Mouse (Mus musculus) liver, embryonic 13.5 days (tissue): ENCODE measurements around the gene Slc8a1. TPM values are rescaled to one million over a fixed set of nuclear protein-coding genes. Genes with fewer than 3 reads are reported as not detected.

Experiments used
- ATAC-seq: fragments of 200-750 bp; cut with Nextera tagmentation; 2 replicates; pipeline ENCODE4 v1.8.0; 2017; ENCODE audit warnings: low read depth, mild to moderate bottlenecking, moderate number of reproducible peaks, moderate library complexity
- DNase-seq: peaks from one replicate; pipeline ENCODE4 v3.0.0; 2022
- H3K27ac ChIP-seq: fragments of 300-500 bp; sonication (generic); 2 replicates; pipeline ENCODE4 v1.5.1; 2015; ENCODE audit warnings: moderate library complexity, mild to moderate bottlenecking, inconsistent platforms
- H3K27me3 ChIP-seq: fragments of 300-500 bp; sonication (generic); 2 replicates; pipeline ENCODE4 v1.6.1; 2015; ENCODE audit warnings: mild to moderate bottlenecking, inconsistent platforms
- H3K36me3 ChIP-seq: fragments of 300-500 bp; sonication (generic); 2 replicates; pipeline ENCODE4 v1.6.1; 2015; ENCODE audit warnings: mild to moderate bottlenecking, inconsistent platforms
- H3K4me1 ChIP-seq: fragments of 300-500 bp; sonication (generic); replicated peaks from 2 replicates; pipeline ENCODE4 v1.6.1; 2015; ENCODE audit warnings: inconsistent platforms
- H3K4me2 ChIP-seq: fragments of 300-500 bp; sonication (generic); 2 replicates; pipeline ENCODE4 v1.6.1; 2015; ENCODE audit warnings: inconsistent platforms, mild to moderate bottlenecking, moderate library complexity
- H3K4me3 ChIP-seq: fragments of 300-500 bp; sonication (generic); replicated peaks from 2 replicates; pipeline ENCODE4 v1.5.1; 2015; ENCODE audit warnings: mild to moderate bottlenecking, inconsistent platforms
- H3K9ac ChIP-seq: fragments of 300-500 bp; sonication (generic); 2 replicates; pipeline ENCODE4 v1.6.1; 2015; ENCODE audit warnings: mild to moderate bottlenecking, inconsistent platforms
- H3K9me3 ChIP-seq: fragments of 300-500 bp; sonication (generic); replicated peaks from 2 replicates; pipeline ENCODE4 v1.6.1; 2016; ENCODE audit warnings: inconsistent platforms
- WGBS: fragments of 180-500 bp; shearing (Covaris S2); methylation state at CpG from one replicate; pipeline ENCODE4 v1.1.7; 2015; ENCODE audit not compliant: insufficient replicate concordance; 5-methylcytosine and 5-hydroxymethylcytosine counted together
- polyA plus RNA-seq: library from polyadenylated mRNA; unstranded; fragments of >200 nt; fragmentation: Nextera tagmentation; extraction: Ambion mirVana; gene quantifications from 2 replicates; pipeline ENCODE4 v1.2.1, GENCODE M21; 2015

Gene Slc8a1
- polyA plus RNA-seq, 1 experiment from 2014 or later, result 0.47 TPM

- H3K4me3 ChIP-seq, result peak overlapping the region; percentile 59
- peaks cover 55% of the 10 kb centered on the region for H3K27me3 ChIP-seq
- H3K9ac ChIP-seq, result peak overlapping the region; percentile 47; the same call in 1 of the 2 replicates
- DNase-seq (no peak), ATAC-seq (peak; percentile 43)
- peak overlapping the region; percentile 73 for H3K4me2 ChIP-seq
- H3K36me3 ChIP-seq, result no peaks in the 10 kb centered on the region
- WGBS, result 3% methylated on average over 22 of the region's 22 CpGs
- no peak overlapping the region for H3K27ac ChIP-seq
- H3K9me3 ChIP-seq, result no peaks in the 10 kb centered on the region
- peaks cover 6% of the 10 kb centered on the region; the same call in 1 of the 2 replicates for H3K4me1 ChIP-seq
These were observed 68.9 kb downstream of the Slc8a1 start for GRCm38 (mm10) chr17:81669062-81669815.

- no peak overlapping the region for H3K27ac ChIP-seq
- peak overlapping the region; percentile 73 for H3K4me2 ChIP-seq
- no peak overlapping the region for H3K4me3 ChIP-seq
- ATAC-seq (no peak), DNase-seq (no peak)
- H3K9ac ChIP-seq, result no peak overlapping the region
- no peaks in the 10 kb centered on the region for H3K9me3 ChIP-seq
- 5% methylated on average over 2 of the region's 2 CpGs for whole genome bisulfite sequencing
- H3K36me3 ChIP-seq, result no peaks in the 10 kb centered on the region
- peaks cover 6% of the 10 kb centered on the region; the same call in 1 of the 2 replicates for H3K4me1 ChIP-seq
- H3K27me3 ChIP-seq, result peaks cover 51% of the 10 kb centered on the region
These were observed 69.7 kb downstream of the Slc8a1 start for GRCm38 (mm10) chr17:81668466-81668865.

- Histone ChIP-seq H3K27me3 (peaks cover 51% of the 10 kb centered on the region), H3K36me3 (no peaks in the 10 kb centered on the region), H3K4me1 (peaks cover 6% of the 10 kb centered on the region; the same call in 1 of the 2 replicates), H3K9me3 (no peaks in the 10 kb centered on the region), H3K9ac (no peak overlapping the region), H3K27ac (no peak overlapping the region), H3K4me2 (no peak overlapping the region), H3K4me3 (no peak overlapping the region)
- 23% methylated on average over 2 of the region's 2 CpGs for WGBS
- DNase-seq, result no peak
- no peak for ATAC-seq
These were observed 70.2 kb downstream of the Slc8a1 start for GRCm38 (mm10) chr17:81667935-81668334.

- DNase-seq, result no peak
- no peak for ATAC-seq
- H3K4me3 ChIP-seq, result no peak overlapping the region
- no peak overlapping the region for H3K9ac ChIP-seq
- no peak overlapping the region for H3K27ac ChIP-seq
- 19% methylated on average over 2 of the region's 2 CpGs for WGBS
- H3K9me3 ChIP-seq, result no peaks in the 10 kb centered on the region
- H3K4me1 ChIP-seq, result peaks cover 6% of the 10 kb centered on the region; the same call in 1 of the 2 replicates
- H3K27me3 ChIP-seq, result peaks cover 41% of the 10 kb centered on the region
- H3K4me2 ChIP-seq, result no peak overlapping the region
- no peaks in the 10 kb centered on the region for H3K36me3 ChIP-seq
These were observed 71.6 kb downstream of the Slc8a1 start for GRCm38 (mm10) chr17:81666551-81666950.

GRCm38 (mm10) chr17:81664916-81665315 is 73.3 kb downstream of the Slc8a1 start:
- no peak for ATAC-seq
- DNase-seq, result no peak
- Histone ChIP-seq H3K27me3 (peaks cover 24% of the 10 kb centered on the region), H3K4me1 (peaks cover 6% of the 10 kb centered on the region; the same call in 1 of the 2 replicates), H3K9ac (no peak overlapping the region), H3K4me3 (no peak overlapping the region), H3K27ac (no peak overlapping the region), H3K36me3 (no peaks in the 10 kb centered on the region), H3K9me3 (no peaks in the 10 kb centered on the region), H3K4me2 (no peak overlapping the region)
- 57% methylated on average over 4 of the region's 4 CpGs for WGBS

GRCm38 (mm10) chr17:81657828-81658227 is 80.3 kb downstream of the Slc8a1 start:
- H3K27me3 ChIP-seq, result no peaks in the 10 kb centered on the region
- no peaks in the 10 kb centered on the region for H3K36me3 ChIP-seq
- H3K4me2 ChIP-seq, result no peak overlapping the region
- no peaks in the 10 kb centered on the region for H3K9me3 ChIP-seq
- no peak for ATAC-seq
- H3K9ac ChIP-seq, result no peak overlapping the region
- no peaks in the 10 kb centered on the region for H3K4me1 ChIP-seq
- DNase-seq, result no peak
- 61% methylated on average over 1 of the region's 1 CpGs for WGBS
- H3K4me3 ChIP-seq, result no peak overlapping the region
- H3K27ac ChIP-seq, result no peak overlapping the region

GRCm38 (mm10) chr17:81654548-81654947 is 83.6 kb downstream of the Slc8a1 start:
- 74% methylated on average over 2 of the region's 2 CpGs for WGBS
- H3K4me1 ChIP-seq, result no peaks in the 10 kb centered on the region
- no peak overlapping the region for H3K27ac ChIP-seq
- no peak overlapping the region for H3K4me2 ChIP-seq
- H3K27me3 ChIP-seq, result no peaks in the 10 kb centered on the region
- no peak overlapping the region for H3K4me3 ChIP-seq
- ATAC-seq (no peak), DNase-seq (no peak)
- no peaks in the 10 kb centered on the region for H3K9me3 ChIP-seq
- H3K36me3 ChIP-seq, result no peaks in the 10 kb centered on the region
- no peak overlapping the region for H3K9ac ChIP-seq

GRCm38 (mm10) chr17:81652958-81653357 is 85.2 kb downstream of the Slc8a1 start:
- Histone ChIP-seq H3K27ac (no peak overlapping the region), H3K4me2 (no peak overlapping the region), H3K27me3 (no peaks in the 10 kb centered on the region), H3K4me3 (no peak overlapping the region), H3K9ac (no peak overlapping the region), H3K9me3 (no peaks in the 10 kb centered on the region), H3K4me1 (no peaks in the 10 kb centered on the region), H3K36me3 (no peaks in the 10 kb centered on the region)
- DNase-seq (no peak), ATAC-seq (no peak)
- 59% methylated on average over 1 of the region's 1 CpGs for WGBS

GRCm38 (mm10) chr17:81636822-81637221 is 101.4 kb downstream of the Slc8a1 start:
- Histone ChIP-seq H3K9ac (no peak overlapping the region), H3K36me3 (no peaks in the 10 kb centered on the region), H3K9me3 (no peaks in the 10 kb centered on the region), H3K4me2 (no peak overlapping the region), H3K4me3 (no peak overlapping the region), H3K4me1 (no peaks in the 10 kb centered on the region), H3K27ac (no peak overlapping the region), H3K27me3 (no peaks in the 10 kb centered on the region)
- ATAC-seq, result no peak
- DNase-seq, result no peak
- WGBS, result 56% methylated on average over 2 of the region's 2 CpGs

GRCm38 (mm10) chr17:81630471-81630870 is 107.7 kb downstream of the Slc8a1 start:
- 37% methylated on average over 2 of the region's 2 CpGs for WGBS
- H3K4me2 ChIP-seq, result no peak overlapping the region
- DNase-seq (no peak), ATAC-seq (no peak)
- H3K27me3 ChIP-seq, result no peaks in the 10 kb centered on the region
- no peak overlapping the region for H3K4me3 ChIP-seq
- H3K9ac ChIP-seq, result no peak overlapping the region
- no peaks in the 10 kb centered on the region for H3K9me3 ChIP-seq
- no peaks in the 10 kb centered on the region for H3K36me3 ChIP-seq
- H3K4me1 ChIP-seq, result no peaks in the 10 kb centered on the region
- H3K27ac ChIP-seq, result no peak overlapping the region

GRCm38 (mm10) chr17:81621188-81621644 is 117.0 kb downstream of the Slc8a1 start:
- no peak overlapping the region for H3K4me2 ChIP-seq
- H3K4me1 ChIP-seq, result no peaks in the 10 kb centered on the region
- H3K36me3 ChIP-seq, result no peaks in the 10 kb centered on the region
- H3K9ac ChIP-seq, result no peak overlapping the region
- no peak overlapping the region for H3K27ac ChIP-seq
- DNase-seq (no peak), ATAC-seq (no peak)
- no peaks in the 10 kb centered on the region for H3K9me3 ChIP-seq
- no peak overlapping the region for H3K4me3 ChIP-seq
- WGBS, result 35% methylated on average over 2 of the region's 2 CpGs
- H3K27me3 ChIP-seq, result no peaks in the 10 kb centered on the region

- no peaks in the 10 kb centered on the region for H3K27me3 ChIP-seq
- H3K4me2 ChIP-seq, result no peak overlapping the region
- no peak for ATAC-seq
- no peaks in the 10 kb centered on the region for H3K4me1 ChIP-seq
- WGBS, result 68% methylated on average over 5 of the region's 5 CpGs
- H3K27ac ChIP-seq, result no peak overlapping the region
- no peak for DNase-seq
- H3K9ac ChIP-seq, result no peak overlapping the region
- H3K4me3 ChIP-seq, result no peak overlapping the region
- H3K9me3 ChIP-seq, result no peaks in the 10 kb centered on the region
- no peaks in the 10 kb centered on the region for H3K36me3 ChIP-seq
These were observed 119.7 kb downstream of the Slc8a1 start for GRCm38 (mm10) chr17:81618461-81618860.
